Mouse (Mus musculus) CH12.LX (cell line): ENCODE measurements at regions not wholly inside any gene's neighbourhood (a gene's known extent, or its start where the extent isn't known, plus 50 kb on each side); places are given as distances from the start of the nearest gene placed in this dataset.

Experiments used
- DNase-seq: peaks from one replicate; pipeline ENCODE4 v3.0.0-alpha.2; 2013; ENCODE audit errors: extremely low read depth
- H3K27ac ChIP-seq: 2 replicates; pipeline ENCODE4 v1.5.1; 2012; ENCODE audit warnings: low read depth, mild to moderate bottlenecking, control low read depth, moderate library complexity; ENCODE audit not compliant: insufficient read depth
- H3K27me3 ChIP-seq: replicated peaks from 2 replicates; pipeline ENCODE3; 2012; ENCODE audit warnings: inconsistent platforms
- H3K36me3 ChIP-seq, 2 experiments: replicated peaks in 1 of 2; 2 replicates each; pipeline versions ENCODE3 to v1.6.1; 2012; ENCODE audit warnings: inconsistent platforms in 1 of 2, low read length in 1 of 2, mild to moderate bottlenecking in 1 of 2, mixed read lengths in 1 of 2, moderate library complexity in 1 of 2; ENCODE audit not compliant: control insufficient read depth in 1 of 2, insufficient read depth in 1 of 2
- H3K4me1 ChIP-seq, 2 experiments: 2 replicates each; pipeline ENCODE4 v1.6.1; 2012; ENCODE audit warnings: inconsistent platforms in 1 of 2, moderate library complexity in 1 of 2; ENCODE audit not compliant: insufficient read depth in 2 of 2, control insufficient read depth in 1 of 2
- H3K4me2 ChIP-seq: 2 replicates; pipeline ENCODE4 v1.6.1; 2012; ENCODE audit warnings: low read depth, mild to moderate bottlenecking, control low read depth; ENCODE audit not compliant: poor library complexity, insufficient read depth, severe bottlenecking
- H3K4me3 ChIP-seq, 3 experiments: fragments of 150-350 bp in 1 of 3; sonication (generic) in 1 of 3; replicated peaks in 1 of 3; 2 replicates each; pipeline versions ENCODE3 to v1.5.1; 2011 to 2012; ENCODE audit warnings: low read depth in 2 of 3, low read length in 2 of 3, mild to moderate bottlenecking in 2 of 3, moderate library complexity in 2 of 3, control low read depth in 1 of 3, improper control_type of control experiment in 1 of 3, inconsistent platforms in 1 of 3, mixed read lengths in 1 of 3; ENCODE audit not compliant: poor library complexity in 1 of 3
- H3K79me2 ChIP-seq: replicated peaks from 2 replicates; pipeline ENCODE4 v1.6.1; 2012; ENCODE audit warnings: mild to moderate bottlenecking, moderate library complexity; ENCODE audit not compliant: control insufficient read depth, poor library complexity, insufficient read depth, severe bottlenecking; ENCODE audit errors: extremely low read depth
- H3K9ac ChIP-seq: 2 replicates; pipeline ENCODE4 v1.6.1; 2012; ENCODE audit warnings: low read depth, mild to moderate bottlenecking, control low read depth, moderate library complexity; ENCODE audit not compliant: insufficient read depth
- H3K9me3 ChIP-seq: replicated peaks from 2 replicates; pipeline ENCODE3; 2012; ENCODE audit warnings: low read length, inconsistent platforms, mixed read lengths
- BHLHE40 ChIP-seq: IDR thresholded peaks from 2 replicates; pipeline ENCODE4 v1.6.1; 2011; ENCODE audit warnings: mild to moderate bottlenecking, low read depth, low read length, improper control_type of control experiment
- EP300 ChIP-seq: IDR thresholded peaks from 2 replicates; pipeline ENCODE4 v1.6.1; 2011; ENCODE audit warnings: low read length, improper control_type of control experiment
- JUN ChIP-seq: IDR thresholded peaks from 2 replicates; pipeline ENCODE4 v1.6.1; 2011; ENCODE audit warnings: low read depth, mild to moderate bottlenecking, low read length, improper control_type of control experiment, moderate library complexity; ENCODE audit not compliant: insufficient read depth
- JUND ChIP-seq: conservative IDR thresholded peaks from 2 replicates; pipeline ENCODE4 v1.6.1; 2011; ENCODE audit warnings: low read depth, low read length, improper control_type of control experiment
- KAT2A ChIP-seq: IDR thresholded peaks from 2 replicates; pipeline ENCODE4 v1.6.1; 2012; ENCODE audit warnings: low read length, improper control_type of control experiment, inconsistent platforms; ENCODE audit not compliant: insufficient replicate concordance
- MAX ChIP-seq: IDR thresholded peaks from 2 replicates; pipeline ENCODE4 v1.6.1; 2011; ENCODE audit warnings: low read length, improper control_type of control experiment
- MXI1 ChIP-seq: IDR thresholded peaks from 2 replicates; pipeline ENCODE4 v1.6.1; 2011; ENCODE audit warnings: mild to moderate bottlenecking, low read depth, low read length, improper control_type of control experiment
- NELFE ChIP-seq: IDR thresholded peaks from 2 replicates; pipeline ENCODE4 v1.6.1; 2011; ENCODE audit warnings: low read depth, low read length, improper control_type of control experiment
- POLR2AphosphoS2 ChIP-seq: IDR thresholded peaks from 2 replicates; pipeline ENCODE4 v1.6.1; 2011; ENCODE audit warnings: low read depth, low read length, improper control_type of control experiment
- RCOR1 ChIP-seq: conservative IDR thresholded peaks from 2 replicates; pipeline ENCODE4 v1.6.1; 2012; ENCODE audit warnings: low read depth, mild to moderate bottlenecking, inconsistent platforms, low read length, improper control_type of control experiment
- SIN3A ChIP-seq: IDR thresholded peaks from 2 replicates; pipeline ENCODE4 v1.6.1; 2012; ENCODE audit warnings: low read length, improper control_type of control experiment, inconsistent platforms
- SMC3 ChIP-seq: IDR thresholded peaks from 2 replicates; pipeline ENCODE4 v1.6.1; 2011; ENCODE audit warnings: low read depth, low read length, improper control_type of control experiment
- USF1 ChIP-seq: IDR thresholded peaks from 2 replicates; pipeline ENCODE4 v1.6.1; 2014; ENCODE audit warnings: low read depth, mild to moderate bottlenecking, inconsistent platforms, low read length, improper control_type of control experiment
- USF2 ChIP-seq: conservative IDR thresholded peaks from 2 replicates; pipeline ENCODE4 v1.6.1; 2011; ENCODE audit warnings: low read depth, low read length, improper control_type of control experiment
- dilution Hi-C: fragments of 300-500 bp; cut with MboI; formaldehyde crosslinking; loops from 2 replicates; pipeline ENCODE4 v1.14.3; 2020; ENCODE audit warnings: low sequenced_read_pairs; ENCODE audit not compliant: extremely low pct_unique_long_range_greater_than_20kb, extremely low pct_ligation_motif_present
- in situ Hi-C: fragments of 300-500 bp; cut with MboI; formaldehyde crosslinking; loops from 3 replicates; pipeline ENCODE4 v1.14.3; 2019; ENCODE audit warnings: low sequenced_read_pairs, low pct_ligation_motif_present, low pct_unique_long_range_greater_than_20kb, mixed read lengths

DNA sequence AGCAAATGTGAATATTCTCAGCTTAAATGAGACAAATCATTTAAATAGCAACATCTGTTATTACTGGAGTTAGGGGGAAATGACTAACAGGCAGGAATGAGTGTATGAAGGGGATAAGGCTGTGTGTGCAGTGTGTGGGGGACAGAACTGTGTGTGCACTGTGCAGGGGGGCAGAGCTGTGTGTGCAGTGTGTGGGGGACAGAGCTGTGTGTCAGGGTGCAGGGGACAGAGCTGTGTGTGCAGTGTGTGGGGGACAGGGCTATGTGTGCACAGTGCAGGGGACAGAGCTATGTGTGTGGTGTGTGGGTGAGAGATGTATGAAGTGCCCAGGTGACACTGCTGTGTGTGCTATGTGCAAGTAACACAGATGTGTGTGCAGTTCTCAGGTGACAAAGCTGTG, 66.7 kb upstream of the Cops8 start:
- TF ChIP-seq POLR2AphosphoS2 (no peak), SMC3 (no peak)
- no peaks in the 10 kb centered on the region for H3K79me2 ChIP-seq
- no peak for DNase-seq
- peaks cover 0 to 3% of the 10 kb centered on the region in 2 experiments for H3K36me3 ChIP-seq
- peaks cover under 1% of the 10 kb centered on the region for H3K9me3 ChIP-seq
- dilution Hi-C loops: no loop called here
- H3K27ac ChIP-seq: no peak overlapping the region
- no peak overlapping the region for H3K4me3 ChIP-seq
- no peak overlapping the region for H3K4me2 ChIP-seq
- H3K4me1 ChIP-seq: 0 out of 4 replicates have a peak, but pooled peaks cover 0 to 3% of the 10 kb centered on the region in 2 experiments
- H3K9ac ChIP-seq: no peak overlapping the region
- no peaks in the 10 kb centered on the region for H3K27me3 ChIP-seq
- in situ Hi-C loops: no loop called here

- dilution Hi-C loops: no loop called here
- H3K79me2 ChIP-seq: no peaks in the 10 kb centered on the region
- peaks cover 13% of the 10 kb centered on the region for H3K9me3 ChIP-seq
- no peak overlapping the region for H3K27ac ChIP-seq
- DNase-seq: no peak
- H3K4me2 ChIP-seq: no peak overlapping the region
- no peak overlapping the region for H3K4me3 ChIP-seq
- H3K27me3 ChIP-seq: no peaks in the 10 kb centered on the region
- no peaks in the 10 kb centered on the region for H3K36me3 ChIP-seq
- in situ Hi-C loops: no loop called here
- no peak overlapping the region for H3K9ac ChIP-seq
- no peaks in the 10 kb centered on the region for H3K4me1 ChIP-seq
- TF ChIP-seq RCOR1 (no peak), JUN (no peak), BHLHE40 (no peak), USF2 (no peak), KAT2A (no peak), USF1 (no peak), SIN3A (no peak), NELFE (no peak), MAX (no peak), SMC3 (no peak), MXI1 (no peak), JUND (no peak), EP300 (no peak)
Measured at GRCm38 (mm10) chr1:90543801-90544795, 58.7 kb upstream of the Cops8 start.
